Mouse (Mus musculus) erythroblast, embryonic 14.5 days (primary cell): ENCODE measurements around the gene Mob4. TPM values are rescaled to one million over a fixed set of nuclear protein-coding genes. Genes with fewer than 3 reads are reported as not detected.

Experiments
- H3K27me3 ChIP-seq: 2 replicates; pipeline ENCODE4 v1.6.1; 2012; ENCODE audit warnings: inconsistent platforms; ENCODE audit not compliant: control insufficient read depth
- H3K36me3 ChIP-seq: 2 replicates; pipeline ENCODE4 v1.6.1; 2012; ENCODE audit warnings: mild to moderate bottlenecking, inconsistent platforms; ENCODE audit not compliant: control insufficient read depth
- H3K4me1 ChIP-seq: 2 replicates; pipeline ENCODE4 v1.6.1; 2012; ENCODE audit warnings: inconsistent platforms; ENCODE audit not compliant: control insufficient read depth
- H3K4me3 ChIP-seq: replicated peaks from 2 replicates; pipeline ENCODE3; 2012; ENCODE audit warnings: moderate library complexity, mild to moderate bottlenecking, inconsistent platforms
- H3K9me3 ChIP-seq: 2 replicates; pipeline ENCODE4 v1.6.1; 2012; ENCODE audit warnings: low read length, inconsistent platforms, mixed read lengths; ENCODE audit not compliant: control insufficient read depth
- GATA1 ChIP-seq: IDR thresholded peaks from 2 replicates; pipeline ENCODE4 v1.6.1; 2012; ENCODE audit warnings: low read length, inconsistent platforms, mixed read lengths
- TAL1 ChIP-seq: IDR thresholded peaks from 3 replicates; pipeline ENCODE4 v1.6.1; 2012; ENCODE audit warnings: low read length, inconsistent platforms, mixed read lengths
- polyA plus RNA-seq: library from polyadenylated mRNA; stranded (reverse); fragments of >175 nt; gene quantifications from 2 replicates; pipeline ENCODE4 v1.2.3, GENCODE M21; 2012

Mob4 gene
- polyA plus RNA-seq, 1 experiment: 0.73 TPM

- H3K27me3 ChIP-seq: no peaks in the 10 kb centered on the region
- peaks cover 53% of the 10 kb centered on the region for H3K36me3 ChIP-seq
- H3K4me3 ChIP-seq: no peak overlapping the region
- peaks cover 4% of the 10 kb centered on the region; the same call in 1 of the 2 replicates for H3K9me3 ChIP-seq
- H3K4me1 ChIP-seq: no peaks in the 10 kb centered on the region; the same call in 1 of the 2 replicates
- no peak for TF ChIP-seq TAL1
- no peak for TF ChIP-seq GATA1
Observed at GRCm38 (mm10) chr1:55158821-55159220, 27.8 kb downstream of the Mob4 start.

- peaks cover 42% of the 10 kb centered on the region for H3K36me3 ChIP-seq
Observed at GRCm38 (mm10) chr1:55160218-55160617, 29.2 kb downstream of the Mob4 start.

GRCm38 (mm10) chr1:55160831-55161638, 30.0 kb downstream of the Mob4 start:
- Histone ChIP-seq H3K36me3 (peaks cover 34% of the 10 kb centered on the region), H3K4me1 (no peaks in the 10 kb centered on the region; the same call in 1 of the 2 replicates), H3K27me3 (no peaks in the 10 kb centered on the region), H3K9me3 (peaks cover 4% of the 10 kb centered on the region; the same call in 1 of the 2 replicates), H3K4me3 (no peak overlapping the region)
- TF ChIP-seq TAL1: no peak
- TF ChIP-seq GATA1: no peak

More at GRCm38 (mm10) chr1:55160218-55160617, 29.2 kb downstream of the Mob4 start:
- no peak for TF ChIP-seq GATA1
- no peak for TF ChIP-seq TAL1
- Histone ChIP-seq H3K4me3 (no peak overlapping the region), H3K4me1 (no peaks in the 10 kb centered on the region; the same call in 1 of the 2 replicates), H3K27me3 (no peaks in the 10 kb centered on the region), H3K9me3 (peaks cover 4% of the 10 kb centered on the region; the same call in 1 of the 2 replicates)

- TF ChIP-seq GATA1 (no peak), TAL1 (no peak)
- Histone ChIP-seq H3K36me3 (peaks cover 25% of the 10 kb centered on the region), H3K4me3 (no peak overlapping the region), H3K27me3 (no peaks in the 10 kb centered on the region), H3K4me1 (no peaks in the 10 kb centered on the region; the same call in 1 of the 2 replicates), H3K9me3 (peaks cover 4% of the 10 kb centered on the region; the same call in 1 of the 2 replicates)
Observed at GRCm38 (mm10) chr1:55161895-55162294, 30.9 kb downstream of the Mob4 start.

GRCm38 (mm10) chr1:55162781-55163180, 31.8 kb downstream of the Mob4 start:
- Histone ChIP-seq H3K36me3 (peaks cover 17% of the 10 kb centered on the region), H3K27me3 (no peaks in the 10 kb centered on the region), H3K9me3 (peaks cover 4% of the 10 kb centered on the region; the same call in 1 of the 2 replicates), H3K4me1 (peaks cover 3% of the 10 kb centered on the region), H3K4me3 (no peak overlapping the region)
- TF ChIP-seq GATA1 (no peak), TAL1 (no peak)

GRCm38 (mm10) chr1:55164005-55164404, 33.0 kb downstream of the Mob4 start:
- TF ChIP-seq TAL1 (no peak), GATA1 (no peak)
- Histone ChIP-seq H3K4me3 (no peak overlapping the region), H3K9me3 (peaks cover 4% of the 10 kb centered on the region), H3K4me1 (peaks cover 3% of the 10 kb centered on the region), H3K27me3 (no peaks in the 10 kb centered on the region), H3K36me3 (peaks cover 5% of the 10 kb centered on the region)

- Histone ChIP-seq H3K4me1 (peaks cover 3% of the 10 kb centered on the region), H3K27me3 (no peaks in the 10 kb centered on the region), H3K36me3 (no peaks in the 10 kb centered on the region), H3K9me3 (peaks cover 6% of the 10 kb centered on the region), H3K4me3 (no peak overlapping the region)
- TF ChIP-seq TAL1 (no peak), GATA1 (no peak)
Observed at GRCm38 (mm10) chr1:55167560-55167959, 36.5 kb downstream of the Mob4 start.

GRCm38 (mm10) chr1:55168591-55168990, 37.6 kb downstream of the Mob4 start:
- H3K9me3 ChIP-seq: peaks cover 6% of the 10 kb centered on the region
- H3K4me1 ChIP-seq: peaks cover 3% of the 10 kb centered on the region
- no peaks in the 10 kb centered on the region for H3K27me3 ChIP-seq
- TF ChIP-seq TAL1 (no peak), GATA1 (no peak)
- H3K36me3 ChIP-seq: no peaks in the 10 kb centered on the region
- no peak overlapping the region for H3K4me3 ChIP-seq
